Mouse (Mus musculus) liver, adult (tissue): ENCODE data around the gene Car15.

ENCODE experiments used
- GATA4 ChIP-seq: IDR thresholded peaks from 2 replicates; pipeline ENCODE4 v1.6.1; 2014; ENCODE audit warnings: mild to moderate bottlenecking, low read length; ENCODE audit not compliant: insufficient replicate concordance

Gene Car15

GRCm38 (mm10) chr16:17843701-17844365 lies 5.7 kb upstream of the Car15 start:
- no peak for TF ChIP-seq GATA4

GRCm38 (mm10) chr16:17842437-17842836 lies 4.3 kb upstream of the Car15 start:
- no peak for TF ChIP-seq GATA4

GRCm38 (mm10) chr16:17839976-17840375 lies 1.8 kb upstream of the Car15 start:
- no peak for TF ChIP-seq GATA4

GRCm38 (mm10) chr16:17835481-17835880 lies 2.7 kb downstream of the Car15 start:
- TF ChIP-seq GATA4 = no peak

GRCm38 (mm10) chr16:17834543-17834942 lies 3.6 kb downstream of the Car15 start:
- TF ChIP-seq GATA4 = no peak

- no peak for TF ChIP-seq GATA4
These were observed 4.3 kb downstream of the Car15 start for GRCm38 (mm10) chr16:17833681-17834399.

GRCm38 (mm10) chr16:17833321-17833680 lies 4.9 kb downstream of the Car15 start:
- no peak for TF ChIP-seq GATA4

GRCm38 (mm10) chr16:17832821-17833220 lies 5.3 kb downstream of the Car15 start, which contains the start of gene B830017H08Rik:
Gene B830017H08Rik, plus strand, starts transcription at chr16:17833121.
- TF ChIP-seq GATA4 = no peak

- no peak for TF ChIP-seq GATA4
These were observed 6.4 kb downstream of the Car15 start for GRCm38 (mm10) chr16:17831781-17832180.

- TF ChIP-seq GATA4 = no peak
These were observed 7.6 kb downstream of the Car15 start for GRCm38 (mm10) chr16:17830385-17831178.

- no peak for TF ChIP-seq GATA4
These were observed 9.3 kb downstream of the Car15 start for GRCm38 (mm10) chr16:17828867-17829266.

- no peak for TF ChIP-seq GATA4
These were observed 9.9 kb downstream of the Car15 start for GRCm38 (mm10) chr16:17828229-17828628.

GRCm38 (mm10) chr16:17826500-17826899 lies 11.7 kb downstream of the Car15 start:
- no peak for TF ChIP-seq GATA4

- TF ChIP-seq GATA4 = no peak
These were observed 21.6 kb downstream of the Car15 start for GRCm38 (mm10) chr16:17816528-17816927.
